Mouse (Mus musculus) midbrain, embryonic 11.5 days (tissue): ENCODE data around the gene Ets2. TPM values are rescaled to one million over a fixed set of nuclear protein-coding genes. Genes with fewer than 3 reads are reported as not detected.
"Not testable (repeated sequence)": the region's sequence is repeated elsewhere in the genome, so short reads cannot be mapped to it uniquely, and the experiment has no call there.

Experiments
- ATAC-seq: fragments of 200-750 bp; cut with Nextera tagmentation; 2 replicates; pipeline ENCODE4 v1.8.0; 2017; ENCODE audit warnings: moderate TSS enrichment, moderate library complexity; ENCODE audit not compliant: low FRiP score
- DNase-seq: peaks from one replicate; pipeline ENCODE4 v3.0.0; 2015; ENCODE audit warnings: low spot score; ENCODE audit errors: missing footprints
- H3K27ac ChIP-seq: fragments of 300-500 bp; sonication (generic); 2 replicates; pipeline ENCODE4 v1.5.1; 2014; ENCODE audit warnings: low read depth, low read length
- H3K27me3 ChIP-seq: fragments of 300-500 bp; sonication (generic); 2 replicates; pipeline ENCODE4 v1.6.1; 2014; ENCODE audit warnings: mild to moderate bottlenecking, low read length, moderate library complexity, mixed read lengths; ENCODE audit not compliant: control insufficient read depth, insufficient read depth
- H3K36me3 ChIP-seq: fragments of 300-500 bp; sonication (generic); 2 replicates; pipeline ENCODE4 v1.6.1; 2014; ENCODE audit warnings: mild to moderate bottlenecking, low read length, moderate library complexity, mixed read lengths; ENCODE audit not compliant: control insufficient read depth, insufficient read depth
- H3K4me1 ChIP-seq: fragments of 300-500 bp; sonication (generic); 2 replicates; pipeline ENCODE4 v1.6.1; 2014; ENCODE audit warnings: low read length; ENCODE audit not compliant: control insufficient read depth, insufficient read depth
- H3K4me2 ChIP-seq: fragments of 300-500 bp; sonication (generic); 2 replicates; pipeline ENCODE4 v1.6.1; 2014; ENCODE audit warnings: mild to moderate bottlenecking, moderate library complexity
- H3K4me3 ChIP-seq: fragments of 300-500 bp; sonication (generic); 2 replicates; pipeline ENCODE4 v1.5.1; 2014; ENCODE audit warnings: low read depth, low read length
- H3K9ac ChIP-seq: fragments of 300-500 bp; sonication (generic); 2 replicates; pipeline ENCODE4 v1.6.1; 2014; ENCODE audit warnings: low read length
- H3K9me3 ChIP-seq: fragments of 300-500 bp; sonication (generic); 2 replicates; pipeline ENCODE4 v1.6.1; 2016; ENCODE audit warnings: low read length; ENCODE audit not compliant: control insufficient read depth
- WGBS: fragments of 180-500 bp; shearing (Covaris S2); extraction: QIAGEN DNeasy Blood & Tissue Kit; methylation state at CpG from one replicate; pipeline ENCODE4 v1.1.7; 2014; 5-methylcytosine and 5-hydroxymethylcytosine counted together
- polyA plus RNA-seq: library from polyadenylated mRNA; unstranded; fragments of >200 nt; fragmentation: Nextera tagmentation; extraction: Ambion mirVana; gene quantifications from 2 replicates; pipeline ENCODE4 v1.2.1, GENCODE M21; 2014

The Ets2 gene
- polyA plus RNA-seq, 1 experiment from 2014 or later: 13.7 TPM

GRCm38 (mm10) chr16:95708211-95709004 is 6.5 kb downstream of the Ets2 start:
- Histone ChIP-seq H3K9ac (no peak overlapping the region), H3K4me1 (no peaks in the 10 kb centered on the region), H3K27me3 (no peaks in the 10 kb centered on the region), H3K36me3 (peaks cover 7% of the 10 kb centered on the region; the same call in 1 of the 2 replicates), H3K9me3 (no peaks in the 10 kb centered on the region), H3K4me3 (no peak overlapping the region), H3K27ac (no peak overlapping the region), H3K4me2 (no peak overlapping the region)
- DNase-seq: no peak
- 81% methylated on average over 21 of the region's 21 CpGs for WGBS
- ATAC-seq: no peak

GRCm38 (mm10) chr16:95709175-95709574 is 7.3 kb downstream of the Ets2 start:
- H3K27me3 ChIP-seq: no peaks in the 10 kb centered on the region
- DNase-seq: no peak
- peaks cover 7% of the 10 kb centered on the region; the same call in 1 of the 2 replicates for H3K36me3 ChIP-seq
- no peak overlapping the region for H3K4me2 ChIP-seq
- H3K27ac ChIP-seq: no peak overlapping the region
- no peak overlapping the region for H3K4me3 ChIP-seq
- no peak overlapping the region for H3K9ac ChIP-seq
- ATAC-seq: no peak
- 85% methylated on average over 4 of the region's 4 CpGs for WGBS
- no peaks in the 10 kb centered on the region for H3K9me3 ChIP-seq
- H3K4me1 ChIP-seq: no peaks in the 10 kb centered on the region

- H3K9me3 ChIP-seq: no peaks in the 10 kb centered on the region
- H3K36me3 ChIP-seq: peaks cover 7% of the 10 kb centered on the region; the same call in 1 of the 2 replicates
- H3K4me2 ChIP-seq: no peak overlapping the region
- H3K4me3 ChIP-seq: no peak overlapping the region
- DNase-seq (no peak), ATAC-seq (no peak)
- no peak overlapping the region for H3K9ac ChIP-seq
- 93% methylated on average over 6 of the region's 6 CpGs for WGBS
- no peaks in the 10 kb centered on the region for H3K4me1 ChIP-seq
- no peaks in the 10 kb centered on the region for H3K27me3 ChIP-seq
- H3K27ac ChIP-seq: no peak overlapping the region
Measured at GRCm38 (mm10) chr16:95710129-95710528, 8.3 kb downstream of the Ets2 start.

GRCm38 (mm10) chr16:95712121-95712520 is 10.2 kb downstream of the Ets2 start:
- Histone ChIP-seq H3K9ac (no peak overlapping the region), H3K27me3 (no peaks in the 10 kb centered on the region), H3K36me3 (peaks cover 9% of the 10 kb centered on the region; the same call in 1 of the 2 replicates), H3K9me3 (no peaks in the 10 kb centered on the region), H3K27ac (no peak overlapping the region), H3K4me2 (no peak overlapping the region), H3K4me3 (no peak overlapping the region), H3K4me1 (no peaks in the 10 kb centered on the region)
- ATAC-seq: no peak
- no peak for DNase-seq
- WGBS: 94% methylated on average over 10 of the region's 10 CpGs

GRCm38 (mm10) chr16:95713077-95713476 is 11.2 kb downstream of the Ets2 start:
- ATAC-seq, H3K27me3 ChIP-seq, H3K9ac ChIP-seq, H3K27ac ChIP-seq, H3K9me3 ChIP-seq, H3K4me2 ChIP-seq, H3K4me3 ChIP-seq, H3K4me1 ChIP-seq, DNase-seq: not testable (repeated sequence)
- H3K36me3 ChIP-seq: peaks cover 12% of the 10 kb centered on the region; the same call in 1 of the 2 replicates
- WGBS: 86% methylated on average over 2 of the region's 2 CpGs

- H3K4me2 ChIP-seq: no peak overlapping the region
- H3K9me3 ChIP-seq: no peaks in the 10 kb centered on the region
- DNase-seq (no peak), ATAC-seq (no peak)
- no peak overlapping the region for H3K27ac ChIP-seq
- H3K27me3 ChIP-seq: no peaks in the 10 kb centered on the region
- peaks cover 17% of the 10 kb centered on the region; the same call in 1 of the 2 replicates for H3K36me3 ChIP-seq
- 95% methylated on average over 11 of the region's 11 CpGs for WGBS
- H3K9ac ChIP-seq: no peak overlapping the region
- H3K4me1 ChIP-seq: no peaks in the 10 kb centered on the region
- H3K4me3 ChIP-seq: no peak overlapping the region
Measured at GRCm38 (mm10) chr16:95715026-95715425, 13.2 kb downstream of the Ets2 start.

GRCm38 (mm10) chr16:95716061-95716706 is 14.3 kb downstream of the Ets2 start:
- no peak for ATAC-seq
- DNase-seq: no peak
- 92% methylated on average over 12 of the region's 12 CpGs for WGBS
- Histone ChIP-seq H3K9ac (no peak overlapping the region), H3K4me3 (no peak overlapping the region), H3K4me2 (no peak overlapping the region), H3K36me3 (peaks cover 22% of the 10 kb centered on the region; the same call in 1 of the 2 replicates), H3K4me1 (no peaks in the 10 kb centered on the region), H3K27ac (no peak overlapping the region), H3K9me3 (no peaks in the 10 kb centered on the region), H3K27me3 (no peaks in the 10 kb centered on the region)

GRCm38 (mm10) chr16:95717631-95718030 is 15.8 kb downstream of the Ets2 start:
- Histone ChIP-seq H3K9ac (no peak overlapping the region), H3K27ac (no peak overlapping the region), H3K36me3 (peaks cover 15% of the 10 kb centered on the region; the same call in 1 of the 2 replicates), H3K4me3 (no peak overlapping the region), H3K9me3 (no peaks in the 10 kb centered on the region), H3K27me3 (no peaks in the 10 kb centered on the region), H3K4me1 (no peaks in the 10 kb centered on the region), H3K4me2 (no peak overlapping the region)
- 98% methylated on average over 6 of the region's 6 CpGs for WGBS
- DNase-seq (no peak), ATAC-seq (no peak)

- Histone ChIP-seq H3K27me3 (no peaks in the 10 kb centered on the region), H3K4me2 (no peak overlapping the region), H3K4me3 (no peak overlapping the region), H3K27ac (no peak overlapping the region), H3K9me3 (no peaks in the 10 kb centered on the region), H3K9ac (no peak overlapping the region), H3K36me3 (peaks cover 15% of the 10 kb centered on the region; the same call in 1 of the 2 replicates), H3K4me1 (no peaks in the 10 kb centered on the region)
- WGBS: 91% methylated on average over 4 of the region's 4 CpGs
- no peak for DNase-seq
- ATAC-seq: no peak
Measured at GRCm38 (mm10) chr16:95718119-95718518, 16.2 kb downstream of the Ets2 start.
